In genomic region chr17:72837140-72837712, GRCm38 (mm10) we compare ENCODE assay signal across 8 mouse cellular contexts. TPM values are rescaled to one million over a fixed set of nuclear protein-coding genes. Genes with fewer than 3 reads are reported as not detected.
DNase-seq lines count a peak whose midpoint lies in the region; ATAC-seq and TF ChIP-seq lines count a peak whose summit lies in the region.

No protein-coding gene starts in this region.

- TF ChIP-seq POLR2A in thymus, adult 2 months (IDR thresholded peaks at IDR 0.05; ENCODE audit: control insufficient read depth, extremely low read depth, insufficient read depth, low read length, poor library complexity) = peak; percentile 74

- H3K4me2 ChIP-seq in forebrain, embryonic 16.5 days (ENCODE audit: low read length) = peak overlapping the region; percentile 74
- H3K4me2 ChIP-seq in lung, embryonic 14.5 days = peak overlapping the region; percentile 76

- peak overlapping the region; percentile 98 for H3K4me3 ChIP-seq in forebrain, embryonic 16.5 days (replicated peaks; ENCODE audit: low read length)
- H3K4me3 ChIP-seq in lung, embryonic 14.5 days (ENCODE audit: low read depth, low read length) = peak overlapping the region; percentile 94
- H3K4me3 ChIP-seq in thymus, adult 2 months (ENCODE audit: control insufficient read depth, insufficient read depth, low read length) = peak overlapping the region; percentile 56

- intact Hi-C loops in heart, postnatal 36 days (cut with DNase I) = loop anchor here (1.0 to 5.0 kb wide), 2 partner anchors 81 to 1560 kb away; partner anchors contain the start of genes Lbh and Slc30a6

- H3K27ac ChIP-seq in forebrain, embryonic 16.5 days (ENCODE audit: low read length) = peak overlapping the region; percentile 98
- H3K27ac ChIP-seq in lung, embryonic 14.5 days (ENCODE audit: low read depth) = peak overlapping the region; percentile 98
- H3K27ac ChIP-seq in thymus, adult 2 months (ENCODE audit: control insufficient read depth, insufficient read depth, low read length) = peak overlapping the region; percentile 87

- H3K9ac ChIP-seq in forebrain, embryonic 16.5 days (replicated peaks; ENCODE audit: low read depth, low read length) = peak overlapping the region; percentile 99
- H3K9ac ChIP-seq in lung, embryonic 14.5 days = peak overlapping the region; percentile 89

- no peaks in the 10 kb centered on the region for H3K27me3 ChIP-seq in forebrain, embryonic 16.5 days (replicated peaks; ENCODE audit: control insufficient read depth, insufficient read depth, low read length)
- no peaks in the 10 kb centered on the region for H3K27me3 ChIP-seq in lung, embryonic 14.5 days (ENCODE audit: insufficient read depth, low read length)
- H3K27me3 ChIP-seq in thymus, adult 2 months (ENCODE audit: control insufficient read depth, insufficient read depth, low read length) = no peaks in the 10 kb centered on the region

- peaks cover 12% of the 10 kb centered on the region for H3K4me1 ChIP-seq in forebrain, embryonic 16.5 days (replicated peaks; ENCODE audit: control insufficient read depth, insufficient read depth, low read length)
- no peaks in the 10 kb centered on the region for H3K4me1 ChIP-seq in lung, embryonic 14.5 days (ENCODE audit: insufficient read depth)
- peaks cover 3% of the 10 kb centered on the region for H3K4me1 ChIP-seq in thymus, adult 2 months (replicated peaks; ENCODE audit: control insufficient read depth, insufficient read depth, low read length)

- H3K36me3 ChIP-seq in forebrain, embryonic 16.5 days (ENCODE audit: control insufficient read depth, insufficient read depth) = no peaks in the 10 kb centered on the region
- H3K36me3 ChIP-seq in lung, embryonic 14.5 days (ENCODE audit: insufficient read depth) = no peaks in the 10 kb centered on the region
- H3K36me3 ChIP-seq in thymus, adult 2 months (ENCODE audit: control insufficient read depth, insufficient read depth, low read length) = no peaks in the 10 kb centered on the region

- under 1% methylated on average over 63 of the region's 77 CpGs for WGBS in forebrain, embryonic 16.5 days
- WGBS in lung, embryonic 14.5 days = under 1% methylated on average over 48 of the region's 77 CpGs
- under 1% methylated on average over 74 of the region's 77 CpGs for WGBS in thymus, adult 2 months

- peak; percentile 60 for ATAC-seq in forebrain, embryonic 16.5 days
- ATAC-seq in lung, embryonic 14.5 days (ENCODE audit: insufficient read depth) = peak; percentile 70

- no peak for TF ChIP-seq CTCF in lung, embryonic 14.5 days (IDR thresholded peaks at IDR 0.05; ENCODE audit: low read depth)
- TF ChIP-seq CTCF in thymus, adult 2 months (IDR thresholded peaks at IDR 0.05; ENCODE audit: borderline replicate concordance, control insufficient read depth, extremely low read depth, insufficient read depth, low read length, poor library complexity) = 0 out of 2 replicates have a peak, but pooled peaks have one; percentile 53

- peak; percentile 47 for DNase-seq in MEL-GATA-1-ER (ENCODE audit: extremely low read depth, low read depth)
- peak; percentile 92 to 95 for DNase-seq in cerebellum, adult 18-20 months
- peak; percentile 92 to 96 for DNase-seq in heart, postnatal 36 days
- peak; percentile 83 to 91 for DNase-seq in layer of hippocampus, adult 8-10 months (ENCODE audit: low spot score in 2 of 2)
- DNase-seq in lung, embryonic 14.5 days = peak; percentile 94
- peak; percentile 86 for DNase-seq in ovary, adult 18-20 months (ENCODE audit: low spot score)
- peak; percentile 91 for DNase-seq in thymus, adult 2 months

- no peaks in the 10 kb centered on the region for H3K9me3 ChIP-seq in forebrain, embryonic 16.5 days (ENCODE audit: control insufficient read depth, low read length)
- no peaks in the 10 kb centered on the region for H3K9me3 ChIP-seq in lung, embryonic 14.5 days (ENCODE audit: low read depth, low read length)

RNA-seq across cellular contexts. Expression of gene Ypel5, which starts 1.0 kb away (rescaled TPM):
- 116 and 123 TPM in 2 replicates for polyA plus RNA-seq in forebrain, embryonic 16.5 days (2015; fragmentation: Nextera tagmentation; extraction: Ambion mirVana)
- total RNA-seq in heart, postnatal 36 days (2021) = 10 to 100 TPM; 36.9 to 43.4 TPM
- 100 to 1,000 TPM in 1 of 4 experiments, 10 to 100 TPM in 3; 84.4 to 103 (median 92.3) TPM for total RNA-seq in layer of hippocampus, adult 8-10 months (2022)
- 36.4 and 38.1 TPM in 2 replicates for polyA plus RNA-seq in lung, embryonic 14.5 days (2014; fragmentation: Nextera tagmentation; extraction: Ambion mirVana)
- polyA plus RNA-seq in thymus, adult 2 months (2012; rRNA removed) = 23.6 and 27.2 TPM in 2 replicates

Comparison
In these comparisons a context has a peak if more than half of its experiments do, and no peak if none do; other contexts are left out.
1. Peak in every context shown above with its lines: DNase-seq, ATAC-seq, H3K4me3 ChIP-seq and H3K27ac ChIP-seq.